Mouse (Mus musculus): ENCODE measurements around the gene Tex14. TPM values are rescaled to one million over a fixed set of nuclear protein-coding genes. Genes with fewer than 3 reads are reported as not detected.
"Not testable (repeated sequence)": the region's sequence is repeated elsewhere in the genome, so short reads cannot be mapped to it uniquely, and the experiment has no call there.

The Tex14 gene
- total and polyA plus RNA-seq, 3 experiments = 0.08 to 0.23 TPM; not detected in 1

GRCm38 (mm10) chr11:87404111-87404853 is 583 bp upstream of the Tex14 start:
- peak; percentile 97 to 99 for DNase-seq
- H3K4me1 ChIP-seq (ENCODE audit: control insufficient read depth, insufficient read depth, low read length) = no peaks in the 10 kb centered on the region
- no peaks in the 10 kb centered on the region for H3K79me2 ChIP-seq (replicated peaks; ENCODE audit: control insufficient read depth, insufficient read depth, low read length)
- H3K36me3 ChIP-seq (ENCODE audit: control insufficient read depth, insufficient read depth, low read length) = no peaks in the 10 kb centered on the region
- TF ChIP-seq CTCF (IDR thresholded peaks at IDR 0.05) = peak; percentile 31
- TF ChIP-seq EP300 (IDR thresholded peaks at IDR 0.05; ENCODE audit: insufficient read depth, low read depth, low read length) = no peak; the same call in none of the 2 replicates
- TF ChIP-seq POLR2A (IDR thresholded peaks at IDR 0.05; ENCODE audit: insufficient read depth, low read depth, low read length) = peak; percentile 95
- H3K27ac ChIP-seq = peak overlapping the region; percentile 89
- intact Hi-C loops (cut with DNase I) = loop anchor here (1.0 kb wide), 1 partner anchor 18 kb away; no protein-coding TSS in a partner anchor
- H3K4me3 ChIP-seq = peak overlapping the region; percentile 74
- 1% methylated on average over 58 of the region's 58 CpGs for WGBS
- no peaks in the 10 kb centered on the region for H3K27me3 ChIP-seq (ENCODE audit: control insufficient read depth, insufficient read depth, low read length)
- peak overlapping the region; percentile 79 for H3K9ac ChIP-seq (ENCODE audit: low read depth, low read length)

GRCm38 (mm10) chr11:87413412-87413811 is 8.5 kb downstream of the Tex14 start:
- H3K4me1 ChIP-seq (ENCODE audit: control insufficient read depth, insufficient read depth, low read length); H3K4me3 ChIP-seq; H3K79me2 ChIP-seq (replicated peaks; ENCODE audit: control insufficient read depth, insufficient read depth, low read length); H3K27me3 ChIP-seq (ENCODE audit: control insufficient read depth, insufficient read depth, low read length); H3K27ac ChIP-seq; H3K36me3 ChIP-seq (ENCODE audit: control insufficient read depth, insufficient read depth, low read length); intact Hi-C loops (cut with DNase I); H3K9ac ChIP-seq (ENCODE audit: low read depth, low read length); DNase-seq: not testable (repeated sequence)
- peak; percentile 46 for TF ChIP-seq CTCF (IDR thresholded peaks at IDR 0.05)
- 53% methylated on average over 3 of the region's 3 CpGs for WGBS

- WGBS = 53% methylated on average over 5 of the region's 5 CpGs
- Histone ChIP-seq H3K79me2 (replicated peaks; ENCODE audit: control insufficient read depth, insufficient read depth, low read length) (no peaks in the 10 kb centered on the region), H3K36me3 (ENCODE audit: control insufficient read depth, insufficient read depth, low read length) (no peaks in the 10 kb centered on the region), H3K4me1 (ENCODE audit: control insufficient read depth, insufficient read depth, low read length) (no peaks in the 10 kb centered on the region), H3K27me3 (ENCODE audit: control insufficient read depth, insufficient read depth, low read length) (no peaks in the 10 kb centered on the region), H3K9ac (ENCODE audit: low read depth, low read length) (no peak overlapping the region), H3K4me3 (no peak overlapping the region), H3K27ac (no peak overlapping the region)
- intact Hi-C loops (cut with DNase I) = no loop called here
- no peak for DNase-seq
- TF ChIP-seq EP300 (IDR thresholded peaks at IDR 0.05; ENCODE audit: insufficient read depth, low read depth, low read length) (no peak), CTCF (IDR thresholded peaks at IDR 0.05) (no peak), POLR2A (IDR thresholded peaks at IDR 0.05; ENCODE audit: insufficient read depth, low read depth, low read length) (no peak)
Observed at GRCm38 (mm10) chr11:87416120-87416519, 11.3 kb downstream of the Tex14 start.

- intact Hi-C loops (cut with DNase I) = loop anchor here (5.0 kb wide), 1 partner anchor 171 kb away; the partner anchor contains the start of gene Mtmr4
- no peaks in the 10 kb centered on the region for H3K79me2 ChIP-seq (replicated peaks; ENCODE audit: control insufficient read depth, insufficient read depth, low read length)
- H3K4me1 ChIP-seq (ENCODE audit: control insufficient read depth, insufficient read depth, low read length) = peaks cover 2% of the 10 kb centered on the region
- H3K27me3 ChIP-seq (ENCODE audit: control insufficient read depth, insufficient read depth, low read length) = no peaks in the 10 kb centered on the region
- DNase-seq = no peak
- no peak overlapping the region for H3K4me3 ChIP-seq
- no peaks in the 10 kb centered on the region; the same call in 1 of the 2 replicates for H3K36me3 ChIP-seq (ENCODE audit: control insufficient read depth, insufficient read depth, low read length)
- no peak overlapping the region for H3K9ac ChIP-seq (ENCODE audit: low read depth, low read length)
- TF ChIP-seq CTCF (IDR thresholded peaks at IDR 0.05) = no peak
- no peak for TF ChIP-seq EP300 (IDR thresholded peaks at IDR 0.05; ENCODE audit: insufficient read depth, low read depth, low read length)
- no peak for TF ChIP-seq POLR2A (IDR thresholded peaks at IDR 0.05; ENCODE audit: insufficient read depth, low read depth, low read length)
- no peak overlapping the region for H3K27ac ChIP-seq
Observed at GRCm38 (mm10) chr11:87420861-87421260, 16.0 kb downstream of the Tex14 start.

GRCm38 (mm10) chr11:87421760-87422201 is 16.9 kb downstream of the Tex14 start:
- Histone ChIP-seq H3K27me3 (ENCODE audit: control insufficient read depth, insufficient read depth, low read length) (no peaks in the 10 kb centered on the region), H3K27ac (peak overlapping the region; percentile 100), H3K79me2 (replicated peaks; ENCODE audit: control insufficient read depth, insufficient read depth, low read length) (no peaks in the 10 kb centered on the region), H3K36me3 (ENCODE audit: control insufficient read depth, insufficient read depth, low read length) (no peaks in the 10 kb centered on the region; the same call in 1 of the 2 replicates), H3K4me3 (peak overlapping the region; percentile 58), H3K4me1 (ENCODE audit: control insufficient read depth, insufficient read depth, low read length) (peaks cover 2% of the 10 kb centered on the region), H3K9ac (ENCODE audit: low read depth, low read length) (peak overlapping the region; percentile 68)
- DNase-seq = no peak
- intact Hi-C loops (cut with DNase I) = loop anchor here (1.0 to 5.0 kb wide), 3 partner anchors 17 to 171 kb away; partner anchors contain the start of genes Mtmr4 and Rad51c
- WGBS = 7% methylated on average over 6 of the region's 6 CpGs
- TF ChIP-seq EP300 (IDR thresholded peaks at IDR 0.05; ENCODE audit: insufficient read depth, low read depth, low read length) (no peak), POLR2A (IDR thresholded peaks at IDR 0.05; ENCODE audit: insufficient read depth, low read depth, low read length) (no peak)

Data from heart, adult 2 months (tissue).